Comparison of ENCODE assay signal across 9 mouse cellular contexts in the genomic region with DNA sequence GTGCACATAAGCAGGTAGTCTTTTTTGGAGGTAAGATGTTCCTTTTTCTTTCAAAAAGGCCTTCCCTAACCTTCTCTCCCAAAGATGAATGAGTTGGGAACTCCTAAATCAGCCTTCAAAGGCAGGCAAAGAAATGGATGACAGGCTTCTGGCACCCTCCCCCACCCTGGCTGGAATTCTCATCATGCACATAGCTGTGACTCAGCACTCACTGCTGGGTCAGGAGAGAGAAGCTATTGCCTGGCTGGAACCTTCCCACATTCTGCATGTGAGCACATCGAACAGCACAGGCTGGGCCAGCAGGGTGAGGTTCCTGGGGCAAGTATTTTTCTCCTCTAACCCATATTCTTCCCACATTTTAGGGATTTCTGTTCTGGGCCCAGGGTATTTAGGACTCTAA. TPM values are rescaled to one million over a fixed set of nuclear protein-coding genes. Genes with fewer than 3 reads are reported as not detected.
A peak's percentile ranks its signal among the peaks of the same experiment; 100 is the strongest.
DNase-seq lines count a peak whose midpoint lies in the region; ATAC-seq and TF ChIP-seq lines count a peak whose summit lies in the region.
"Had no signal": no experiment of that assay in that cellular context is flagged by ENCODE, and none has a peak within 500 bp of the region (broad histone marks: within the 10 kb centered on the region; RNA-seq: fewer than 3 reads in every experiment).

No protein-coding gene starts in this region.

- H3K9ac ChIP-seq in kidney, embryonic 14.5 days (ENCODE audit: low read depth, low read length): no peak overlapping the region
- H3K9ac ChIP-seq: midbrain, embryonic 12.5 days had no signal

- TF ChIP-seq CTCF in Patski (IDR thresholded peaks at IDR 0.05): no peak
- TF ChIP-seq CTCF in embryonic fibroblast, embryonic 13.5 days (IDR thresholded peaks at IDR 0.05; ENCODE audit: borderline replicate concordance, insufficient read depth, low read length): no peak

- WGBS in kidney, embryonic 14.5 days: 60% methylated on average over 1 of the region's 1 CpGs

- POLR2A ChIA-PET in Patski (lab: Charles Lee): no interaction called here

- CTCF ChIA-PET in Patski (lab: Charles Lee): interaction anchor here (0.6 kb wide), 1 partner anchor 13 kb away, joined by 3 read pairs; no protein-coding TSS in a partner anchor

- H3K4me3 ChIP-seq in kidney, embryonic 14.5 days (ENCODE audit: low read length): no peak overlapping the region
- H3K4me3 ChIP-seq in embryonic fibroblast, embryonic 13.5 days (ENCODE audit: insufficient read depth, low read length): no peak overlapping the region
- H3K4me3 ChIP-seq: midbrain, embryonic 12.5 days had no signal

- DNase-seq in kidney, adult 11 months: peak; percentile 60
- peak; percentile 58 for DNase-seq in Patski (ENCODE audit: low read depth, low spot score)
- DNase-seq in heart, postnatal 4 days: peak; percentile 27
- peak; percentile 23 for DNase-seq in lung, postnatal 14 days
- no peak for DNase-seq in c-Kit-positive CD71-positive TER-119-positive erythroid progenitor cells, embryonic 14.5 days (ENCODE audit: low spot score)
- no peak for DNase-seq in urinary bladder, postnatal 4 days (ENCODE audit: low spot score in 2 of 2)

- in situ Hi-C loops in Patski (cut with MboI; ENCODE audit: low pct_unique_long_range_greater_than_20kb): no loop called here

- H3K9me3 ChIP-seq in kidney, embryonic 14.5 days (ENCODE audit: control insufficient read depth, low read length): no peaks in the 10 kb centered on the region
- H3K9me3 ChIP-seq: midbrain, embryonic 12.5 days had no signal

- H3K27ac ChIP-seq in kidney, embryonic 14.5 days (ENCODE audit: low read depth, low read length): no peak overlapping the region
- peak overlapping the region; percentile 78 for H3K27ac ChIP-seq in embryonic fibroblast, embryonic 13.5 days (ENCODE audit: insufficient read depth, low read length)
- H3K27ac ChIP-seq: midbrain, embryonic 12.5 days had no signal

- no peaks in the 10 kb centered on the region for H3K36me3 ChIP-seq in kidney, embryonic 14.5 days (ENCODE audit: control insufficient read depth, insufficient read depth, low read length)
- H3K36me3 ChIP-seq: midbrain, embryonic 12.5 days had no signal

- H3K4me2 ChIP-seq in kidney, embryonic 14.5 days (replicated peaks; ENCODE audit: low read depth, low read length): no peak overlapping the region
- H3K4me2 ChIP-seq: midbrain, embryonic 12.5 days had no signal

- TF ChIP-seq POLR2A in embryonic fibroblast, embryonic 13.5 days (IDR thresholded peaks at IDR 0.05; ENCODE audit: low read depth, low read length): no peak

- H3K4me1 ChIP-seq in kidney, embryonic 14.5 days (ENCODE audit: control insufficient read depth, insufficient read depth, low read length): no peaks in the 10 kb centered on the region
- H3K4me1 ChIP-seq in embryonic fibroblast, embryonic 13.5 days (ENCODE audit: control insufficient read depth, insufficient read depth, low read length): peaks cover 3% of the 10 kb centered on the region; the same call in 1 of the 2 replicates
- H3K4me1 ChIP-seq: midbrain, embryonic 12.5 days had no signal

- no peak for ATAC-seq in kidney, embryonic 14.5 days (ENCODE audit: low FRiP score, low TSS enrichment)
- peak; percentile 100 for ATAC-seq in Patski

- no peaks in the 10 kb centered on the region for H3K27me3 ChIP-seq in kidney, embryonic 14.5 days (ENCODE audit: control insufficient read depth, insufficient read depth, low read length)
- H3K27me3 ChIP-seq in Patski: no peaks in the 10 kb centered on the region
- H3K27me3 ChIP-seq: midbrain, embryonic 12.5 days had no signal

RNA-seq across cellular contexts. Expression of gene Cd46, which starts 58.1 kb away (rescaled TPM):
- 0.94 and 1.4 TPM in 2 replicates for polyA plus RNA-seq in kidney, embryonic 14.5 days (2014; fragmentation: Nextera tagmentation; extraction: Ambion mirVana)
- polyA plus RNA-seq in Patski (2021): 0.35 TPM
- polyA plus RNA-seq in embryonic fibroblast, embryonic 13.5 days (2011; ENCODE audit: insufficient read length, low read depth, missing spikeins): 1.7 and 2.2 TPM in 2 replicates
- 1 to 10 TPM; 1.6 to 1.7 TPM for total RNA-seq in heart, postnatal 4 days (2021)

Comparison
In these comparisons a context has a peak if more than half of its experiments do, and no peak if none do; other contexts are left out.
1. DNase-seq: peak in kidney, adult 11 months (single experiment), Patski (single experiment), heart, postnatal 4 days (single experiment) and lung, postnatal 14 days (single experiment); none in c-Kit-positive CD71-positive TER-119-positive erythroid progenitor cells, embryonic 14.5 days (single experiment) and urinary bladder, postnatal 4 days (0 of 2).